Mouse (Mus musculus): ENCODE results near the gene Atpaf2. TPM values are rescaled to one million over a fixed set of nuclear protein-coding genes. Genes with fewer than 3 reads are reported as not detected.
"Not testable (repeated sequence)": the region's sequence is repeated elsewhere in the genome, so short reads cannot be mapped to it uniquely, and the experiment has no call there.

The Atpaf2 gene
- total RNA-seq (2021): 10 to 100 TPM; 41.4 to 47.0 TPM
- long read RNA-seq, experiment 1, transcript Atpaf2-201 (8 exons, 1,813 nt): major isoform, 77 of 84 reads
- long read RNA-seq, experiment 1, partial matches to known transcripts: 0 of 84 reads
- long read RNA-seq, experiment 1, other reads (novel, unspliced or antisense): 6 of 84 reads
- long read RNA-seq, experiment 2, transcript Atpaf2-201 (8 exons, 1,813 nt): major isoform, 50 of 63 reads
- long read RNA-seq, experiment 2, partial matches to known transcripts: 2 of 63 reads
- long read RNA-seq, experiment 2, other reads (novel, unspliced or antisense): 10 of 63 reads

- intact Hi-C loops (cut with DNase I): loop anchor here (5.0 kb wide), 1 partner anchor 316 kb away; no protein-coding TSS in a partner anchor
- DNase-seq: no peak
Observed at GRCm38 (mm10) chr11:60417717-60418472, at the start of gene Atpaf2. Atpaf2 (minus strand) TSS chr11:60418457.

- peak in 1 of 2 experiments; percentile 29 for DNase-seq
- intact Hi-C loops (cut with DNase I): no loop called here
Observed at GRCm38 (mm10) chr11:60465943-60466380, 47.7 kb upstream of the Atpaf2 start.

GRCm38 (mm10) chr11:60457973-60458372, 39.7 kb upstream of the Atpaf2 start:
- DNase-seq: no peak
- intact Hi-C loops (cut with DNase I): loop anchor here (5.0 kb wide), 1 partner anchor 69 kb away; no protein-coding TSS in a partner anchor

GRCm38 (mm10) chr11:60454745-60455087, 36.5 kb upstream of the Atpaf2 start:
- intact Hi-C loops (cut with DNase I): loop anchor here (5.0 kb wide), 1 partner anchor 73 kb away; no protein-coding TSS in a partner anchor
- DNase-seq: peak in 1 of 2 experiments; percentile 9

GRCm38 (mm10) chr11:60454080-60454744, 36.0 kb upstream of the Atpaf2 start, which contains the start of gene Drg2:
Drg2 (plus strand) TSS chr11:60454591.
- intact Hi-C loops (cut with DNase I): no loop called here
- DNase-seq: peak; percentile 86 to 93

- no peak for DNase-seq
- intact Hi-C loops (cut with DNase I): no loop called here
Observed at GRCm38 (mm10) chr11:60444007-60444406, 25.8 kb upstream of the Atpaf2 start.

- DNase-seq: no peak
- intact Hi-C loops (cut with DNase I): no loop called here
Observed at GRCm38 (mm10) chr11:60442896-60443295, 24.6 kb upstream of the Atpaf2 start.

- intact Hi-C loops (cut with DNase I): no loop called here
- no peak for DNase-seq
Observed at GRCm38 (mm10) chr11:60440176-60440575, 21.9 kb upstream of the Atpaf2 start.

GRCm38 (mm10) chr11:60439621-60440020, 21.4 kb upstream of the Atpaf2 start:
- intact Hi-C loops (cut with DNase I); DNase-seq: not testable (repeated sequence)

GRCm38 (mm10) chr11:60436618-60437017, 18.4 kb upstream of the Atpaf2 start:
- intact Hi-C loops (cut with DNase I): no loop called here
- no peak for DNase-seq

- intact Hi-C loops (cut with DNase I): no loop called here
- DNase-seq: no peak
Observed at GRCm38 (mm10) chr11:60435133-60435532, 16.9 kb upstream of the Atpaf2 start.

GRCm38 (mm10) chr11:60433501-60433900, 15.2 kb upstream of the Atpaf2 start:
- intact Hi-C loops (cut with DNase I): no loop called here
- DNase-seq: no peak

GRCm38 (mm10) chr11:60427628-60428027, 9.4 kb upstream of the Atpaf2 start:
- no peak for DNase-seq
- intact Hi-C loops (cut with DNase I): no loop called here

- intact Hi-C loops (cut with DNase I): no loop called here
- DNase-seq: no peak
Observed at GRCm38 (mm10) chr11:60426417-60426816, 8.2 kb upstream of the Atpaf2 start.

GRCm38 (mm10) chr11:60423006-60423405, 4.7 kb upstream of the Atpaf2 start:
- no peak for DNase-seq
- intact Hi-C loops (cut with DNase I): no loop called here

GRCm38 (mm10) chr11:60422046-60422668, 3.9 kb upstream of the Atpaf2 start:
- peak in 1 of 2 experiments; percentile 2 for DNase-seq
- intact Hi-C loops (cut with DNase I): no loop called here

GRCm38 (mm10) chr11:60418473-60418803, 181 bp upstream of the Atpaf2 start:
- intact Hi-C loops (cut with DNase I): loop anchor here (5.0 kb wide), 1 partner anchor 316 kb away; no protein-coding TSS in a partner anchor
- DNase-seq: peak; percentile 2 to 3

GRCm38 (mm10) chr11:60416963-60417716, 1.1 kb downstream of the Atpaf2 start, which contains the start of gene Gid4:
Gid4 (plus strand) TSS chr11:60417145.
- intact Hi-C loops (cut with DNase I): loop anchor here (5.0 kb wide), 1 partner anchor 315 kb away; no protein-coding TSS in a partner anchor

GRCm38 (mm10) chr11:60416590-60416962, 1.7 kb downstream of the Atpaf2 start:
- intact Hi-C loops (cut with DNase I): loop anchor here (5.0 kb wide), 1 partner anchor 314 kb away; no protein-coding TSS in a partner anchor
- DNase-seq: no peak

More at GRCm38 (mm10) chr11:60416963-60417716, 1.1 kb downstream of the Atpaf2 start, which contains the start of gene Gid4:
- DNase-seq: peak; percentile 99

Measured in heart, postnatal 14 days (tissue).